Mouse (Mus musculus) neutrophil, adult 83 days (primary cell): ENCODE results near the gene Hspb1. TPM values are rescaled to one million over a fixed set of nuclear protein-coding genes. Genes with fewer than 3 reads are reported as not detected.

Experiments used
- total RNA-seq, 2 experiments: library from RNA; stranded (reverse); gene quantifications; one replicate each; pipeline ENCODE4 v1.2.4; 2023

The Hspb1 gene
- total RNA-seq = not detected

DNA sequence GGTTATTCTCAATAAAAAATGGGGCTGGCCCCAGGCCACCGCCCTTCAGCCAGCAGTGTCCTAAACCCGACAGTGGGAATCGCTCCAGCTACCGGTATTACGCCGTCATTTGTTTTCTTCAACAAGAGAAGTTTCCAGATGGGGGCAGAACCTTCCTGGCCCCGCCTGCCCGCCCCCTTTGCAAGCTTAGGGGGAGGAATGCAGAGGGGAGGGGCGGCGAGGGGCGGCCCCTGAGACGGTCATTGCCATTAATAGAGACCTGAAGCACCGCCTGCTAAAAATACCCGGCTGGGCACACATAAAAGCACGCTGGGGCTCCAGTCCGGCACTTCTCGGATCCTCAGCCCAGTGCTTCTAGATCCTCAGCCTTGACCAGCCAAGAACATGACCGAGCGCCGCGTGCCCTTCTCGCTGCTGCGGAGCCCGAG lies at the start of gene Hspb1:
TSS of gene Hspb1 (plus strand) at position 245 of the 428 bp plus-strand sequence.

DNA sequence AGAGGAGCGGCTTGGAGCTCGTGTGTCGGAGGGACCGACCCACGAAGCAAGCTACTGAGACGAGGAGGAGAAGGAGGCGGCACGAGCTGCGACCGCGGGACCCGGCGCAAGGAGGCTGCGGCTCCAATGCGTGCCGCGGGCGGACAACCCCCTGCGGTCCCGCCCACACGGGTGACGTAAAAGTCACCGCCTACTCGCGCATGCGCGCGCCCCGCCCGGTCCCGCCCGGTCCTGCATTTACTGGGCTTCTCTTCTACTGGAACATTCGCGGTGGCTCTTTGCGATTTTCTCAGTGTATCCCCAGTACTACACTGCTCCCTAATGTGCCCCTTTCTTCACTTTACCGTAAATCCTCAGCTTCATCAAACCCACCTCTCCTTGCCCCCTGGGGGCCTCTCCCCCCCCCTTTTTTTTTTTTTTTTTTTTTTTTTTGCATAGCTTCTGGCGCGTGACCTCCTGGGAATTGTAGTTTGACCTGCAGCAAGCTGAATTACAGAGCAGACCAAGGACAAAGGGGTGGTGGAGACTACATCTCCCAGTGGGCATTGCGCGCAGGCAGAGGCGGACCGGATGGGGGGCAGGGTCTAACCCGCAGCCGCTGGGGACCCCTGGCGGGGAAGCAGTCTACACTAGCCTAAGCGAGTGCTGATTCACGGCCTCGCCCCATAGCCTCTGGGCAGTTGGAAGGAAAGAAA lies 46.9 kb downstream of the Hspb1 start, which contains the start of gene Ywhag:
TSS of gene Ywhag (minus strand) at position 136 of the 695 bp plus-strand sequence.

Other genes with a start within 250 kb of the Hspb1 start
- gene Por, start 217.9 kb upstream of the Hspb1 start, total RNA-seq = 100 to 1,000 TPM; 106 to 109 TPM
- 10 to 100 TPM; 22.4 to 27.5 TPM for gene Tmem120a, start 143.5 kb upstream of the Hspb1 start, total RNA-seq
- gene Styxl1, start 109.5 kb upstream of the Hspb1 start, total RNA-seq = under 1 TPM; 0.33 to 0.72 TPM
- 100 to 1,000 TPM; 231 to 250 TPM for gene Mdh2, start 109.4 kb upstream of the Hspb1 start, total RNA-seq
- not detected for gene Srrm3, start 81.0 kb upstream of the Hspb1 start, total RNA-seq
- 100 to 1,000 TPM; 108 to 112 TPM for gene Ywhag, start 46.7 kb downstream of the Hspb1 start, total RNA-seq
- 1 to 10 TPM; 5.8 to 7.8 TPM for gene Ssc4d, start 86.6 kb downstream of the Hspb1 start, total RNA-seq
- gene Zp3, start 92.2 kb downstream of the Hspb1 start, total RNA-seq = not detected
- gene Dtx2, start 106.9 kb downstream of the Hspb1 start, total RNA-seq = 10 to 100 TPM; 16.0 to 16.8 TPM
- not detected for gene Upk3b, start 150.6 kb downstream of the Hspb1 start, total RNA-seq
- gene Upk3bl, start 166.6 kb downstream of the Hspb1 start, total RNA-seq = not detected
- 10 to 100 TPM; 26.6 to 29.9 TPM for gene Rasa4, start 196.0 kb downstream of the Hspb1 start, total RNA-seq
- gene Polr2j, start 228.7 kb downstream of the Hspb1 start, total RNA-seq = 10 to 100 TPM; 66.5 to 73.2 TPM
- 10 to 100 TPM; 41.1 to 41.6 TPM for gene Lrwd1, start 248.2 kb downstream of the Hspb1 start, total RNA-seq
- 10 to 100 TPM; 17.0 to 17.3 TPM for gene Alkbh4, start 248.2 kb downstream of the Hspb1 start, total RNA-seq